Mouse (Mus musculus) bone marrow macrophage, adult 2 months (primary cell): ENCODE measurements around the gene Dll4. TPM values are rescaled to one million over a fixed set of nuclear protein-coding genes. Genes with fewer than 3 reads are reported as not detected.

Experiments
- H3K27ac ChIP-seq: 2 replicates; pipeline ENCODE4 v1.5.1; 2012; ENCODE audit warnings: low read depth, low read length; ENCODE audit not compliant: insufficient read depth
- H3K4me1 ChIP-seq: 2 replicates; pipeline ENCODE4 v1.6.1; 2012; ENCODE audit warnings: low read length; ENCODE audit not compliant: control insufficient read depth, insufficient read depth
- H3K4me3 ChIP-seq: 2 replicates; pipeline ENCODE4 v1.5.1; 2012; ENCODE audit warnings: mild to moderate bottlenecking, low read length, moderate library complexity; ENCODE audit not compliant: insufficient read depth
- CTCF ChIP-seq: IDR thresholded peaks from 2 replicates; pipeline ENCODE4 v1.5.1; 2012; ENCODE audit warnings: low read depth, mild to moderate bottlenecking, low read length, moderate library complexity
- POLR2A ChIP-seq: IDR thresholded peaks from 2 replicates; pipeline ENCODE4 v1.6.1; 2012; ENCODE audit warnings: mild to moderate bottlenecking, low read depth, low read length, borderline replicate concordance
- polyA plus RNA-seq: library from polyadenylated mRNA; stranded (reverse); fragments of >200 nt; gene quantifications from 2 replicates; pipeline ENCODE4 v1.2.4, GENCODE M21; 2012; ENCODE audit not compliant: missing spikeins, insufficient read depth, insufficient read length

Dll4 gene
- polyA plus RNA-seq, 1 experiment, result not detected

GRCm38 (mm10) chr2:119370116-119370515 is 44.5 kb downstream of the Dll4 start:
- TF ChIP-seq POLR2A, result no peak
- TF ChIP-seq CTCF, result no peak
- Histone ChIP-seq H3K4me1 (peaks cover 4% of the 10 kb centered on the region; the same call in 1 of the 2 replicates), H3K4me3 (no peak overlapping the region), H3K27ac (no peak overlapping the region)

- no peak for TF ChIP-seq CTCF
- TF ChIP-seq POLR2A, result no peak
- no peak overlapping the region for H3K27ac ChIP-seq
- H3K4me1 ChIP-seq, result no peaks in the 10 kb centered on the region
- H3K4me3 ChIP-seq, result no peak overlapping the region
These were observed 51.7 kb downstream of the Dll4 start for GRCm38 (mm10) chr2:119377286-119377685.

- no peak for TF ChIP-seq CTCF
- no peak for TF ChIP-seq POLR2A
These were observed 52.2 kb downstream of the Dll4 start for GRCm38 (mm10) chr2:119377826-119378225.

GRCm38 (mm10) chr2:119379455-119379854 is 53.9 kb downstream of the Dll4 start:
- Histone ChIP-seq H3K27ac (no peak overlapping the region), H3K4me3 (no peak overlapping the region), H3K4me1 (no peaks in the 10 kb centered on the region)
- TF ChIP-seq CTCF, result no peak
- TF ChIP-seq POLR2A, result no peak

More at GRCm38 (mm10) chr2:119377826-119378225, 52.2 kb downstream of the Dll4 start:
- Histone ChIP-seq H3K4me1 (no peaks in the 10 kb centered on the region), H3K4me3 (no peak overlapping the region), H3K27ac (no peak overlapping the region)

Other genes starting within 250 kb of the Dll4 start
- gene Rad51, start 213.0 kb upstream of the Dll4 start, polyA plus RNA-seq, result 14.2 and 15.2 TPM in 2 replicates
- gene Rmdn3, start 168.8 kb upstream of the Dll4 start, polyA plus RNA-seq, result 15.8 and 17.6 TPM in 2 replicates
- gene Gchfr, start 158.0 kb upstream of the Dll4 start, polyA plus RNA-seq, result not detected in 2 replicates
- gene Gm14137, start 151.3 kb upstream of the Dll4 start, polyA plus RNA-seq, result not detected in 2 replicates
- 41.2 and 50.7 TPM in 2 replicates for gene Zfyve19, start 117.2 kb upstream of the Dll4 start, polyA plus RNA-seq
- 13.5 and 18.6 TPM in 2 replicates for gene Dnajc17, start 117.0 kb upstream of the Dll4 start, polyA plus RNA-seq
- gene Ppp1r14d, start 95.9 kb upstream of the Dll4 start, polyA plus RNA-seq, result not detected in 2 replicates
- gene Spint1, start 88.4 kb upstream of the Dll4 start, polyA plus RNA-seq, result 3.7 and 4.3 TPM in 2 replicates
- gene Rhov, start 54.5 kb upstream of the Dll4 start, polyA plus RNA-seq, result 2.2 and 2.7 TPM in 2 replicates
- 33.6 and 34.1 TPM in 2 replicates for gene Vps18, start 37.0 kb upstream of the Dll4 start, polyA plus RNA-seq
- gene Chac1, start 25.4 kb downstream of the Dll4 start, polyA plus RNA-seq, result 0.44 TPM in 1 of 2 replicates, not detected in the other
- 11.5 and 12.9 TPM in 2 replicates for gene Ino80, start 151.9 kb downstream of the Dll4 start, polyA plus RNA-seq
- gene Exd1, start 221.8 kb downstream of the Dll4 start, polyA plus RNA-seq, result 0.80 and 1.0 TPM in 2 replicates
- gene Chp1, start 221.9 kb downstream of the Dll4 start, polyA plus RNA-seq, result 84.2 and 90.0 TPM in 2 replicates